Mouse (Mus musculus) left cerebral cortex, adult 11 months (tissue): ENCODE data around the gene Rcn3.

Experiments
- DNase-seq: peaks from one replicate; pipeline ENCODE4 v3.0.0; 2022; ENCODE audit warnings: low spot score

Gene Rcn3

GRCm38 (mm10) chr7:45048001-45048890, 43.8 kb downstream of the Rcn3 start:
- DNase-seq = no peak

- no peak for DNase-seq
Measured at GRCm38 (mm10) chr7:45047491-45047890, 44.5 kb downstream of the Rcn3 start.

GRCm38 (mm10) chr7:45046853-45047350, 45.1 kb downstream of the Rcn3 start:
- no peak for DNase-seq

GRCm38 (mm10) chr7:45045741-45046140, 46.3 kb downstream of the Rcn3 start:
- no peak for DNase-seq

GRCm38 (mm10) chr7:45043307-45043706, 48.7 kb downstream of the Rcn3 start:
- DNase-seq = no peak

- DNase-seq = no peak
Measured at GRCm38 (mm10) chr7:45040851-45041250, 51.2 kb downstream of the Rcn3 start.

GRCm38 (mm10) chr7:45038411-45038810, 53.6 kb downstream of the Rcn3 start:
- DNase-seq = no peak

- DNase-seq = no peak
Measured at GRCm38 (mm10) chr7:45037720-45038361, 54.2 kb downstream of the Rcn3 start.

GRCm38 (mm10) chr7:45036702-45037101, 55.3 kb downstream of the Rcn3 start:
- DNase-seq = no peak

- DNase-seq = no peak
Measured at GRCm38 (mm10) chr7:45035631-45036030, 56.4 kb downstream of the Rcn3 start.

- no peak for DNase-seq
Measured at GRCm38 (mm10) chr7:45033722-45034359, 58.2 kb downstream of the Rcn3 start.
